Mouse (Mus musculus) right cerebral cortex, postnatal 25 days (tissue): ENCODE measurements at regions not wholly inside any gene's neighbourhood (a gene's known extent, or its start where the extent isn't known, plus 50 kb on each side); places are given as distances from the start of the nearest gene placed in this dataset.

Source experiments
- DNase-seq: peaks from one replicate; pipeline ENCODE4 v3.0.0; 2022

- no peak for DNase-seq
Observed at GRCm38 (mm10) chr10:109607121-109607520, 596.3 kb upstream of the Syt1 start.

GRCm38 (mm10) chr10:109603241-109603640 is 592.5 kb upstream of the Syt1 start:
- no peak for DNase-seq

- DNase-seq = no peak
Observed at GRCm38 (mm10) chr10:109598604-109599003, 587.8 kb upstream of the Syt1 start.

- DNase-seq = no peak
Observed at GRCm38 (mm10) chr10:109573200-109573599, 562.4 kb upstream of the Syt1 start.

- DNase-seq = no peak
Observed at GRCm38 (mm10) chr10:109569798-109570197, 559.0 kb upstream of the Syt1 start.

GRCm38 (mm10) chr10:109566675-109567074 is 555.9 kb upstream of the Syt1 start:
- no peak for DNase-seq

GRCm38 (mm10) chr10:109561638-109562037 is 550.9 kb upstream of the Syt1 start:
- DNase-seq = no peak

- no peak for DNase-seq
Observed at GRCm38 (mm10) chr10:109561094-109561493, 550.3 kb upstream of the Syt1 start.

- DNase-seq = no peak
Observed at GRCm38 (mm10) chr10:109543301-109543700, 532.5 kb upstream of the Syt1 start.

GRCm38 (mm10) chr10:109540229-109540628 is 529.4 kb upstream of the Syt1 start:
- DNase-seq = no peak

- peak; percentile 4 for DNase-seq
Observed at GRCm38 (mm10) chr10:109528096-109528495, 517.3 kb upstream of the Syt1 start.

GRCm38 (mm10) chr10:109521681-109522080 is 510.9 kb upstream of the Syt1 start:
- DNase-seq = no peak

GRCm38 (mm10) chr10:109517664-109518063 is 506.9 kb upstream of the Syt1 start:
- no peak for DNase-seq

GRCm38 (mm10) chr10:109515225-109515624 is 504.4 kb upstream of the Syt1 start:
- no peak for DNase-seq

GRCm38 (mm10) chr10:109510917-109511715 is 500.3 kb upstream of the Syt1 start:
- no peak for DNase-seq

GRCm38 (mm10) chr10:109508553-109508952 is 497.8 kb upstream of the Syt1 start:
- DNase-seq = no peak

GRCm38 (mm10) chr10:109507228-109507627 is 496.4 kb upstream of the Syt1 start:
- DNase-seq = no peak

- DNase-seq = no peak
Observed at GRCm38 (mm10) chr10:109504683-109505082, 493.9 kb upstream of the Syt1 start.

GRCm38 (mm10) chr10:109500861-109501260 is 490.1 kb upstream of the Syt1 start:
- no peak for DNase-seq

GRCm38 (mm10) chr10:109498301-109498700 is 487.5 kb upstream of the Syt1 start:
- DNase-seq = no peak

GRCm38 (mm10) chr10:109496161-109496560 is 485.4 kb upstream of the Syt1 start:
- DNase-seq = peak; percentile 23

GRCm38 (mm10) chr10:109490765-109491164 is 480.0 kb upstream of the Syt1 start:
- no peak for DNase-seq

- DNase-seq = no peak
Observed at GRCm38 (mm10) chr10:109488000-109488399, 477.2 kb upstream of the Syt1 start.

GRCm38 (mm10) chr10:109486917-109487604 is 476.3 kb upstream of the Syt1 start:
- DNase-seq = no peak
